Mouse (Mus musculus) heart, adult 11 months (tissue): ENCODE data around the gene Acer1.

Experiments used
- DNase-seq: peaks from one replicate; pipeline ENCODE4 v3.0.0; 2022

Acer1 gene

DNA sequence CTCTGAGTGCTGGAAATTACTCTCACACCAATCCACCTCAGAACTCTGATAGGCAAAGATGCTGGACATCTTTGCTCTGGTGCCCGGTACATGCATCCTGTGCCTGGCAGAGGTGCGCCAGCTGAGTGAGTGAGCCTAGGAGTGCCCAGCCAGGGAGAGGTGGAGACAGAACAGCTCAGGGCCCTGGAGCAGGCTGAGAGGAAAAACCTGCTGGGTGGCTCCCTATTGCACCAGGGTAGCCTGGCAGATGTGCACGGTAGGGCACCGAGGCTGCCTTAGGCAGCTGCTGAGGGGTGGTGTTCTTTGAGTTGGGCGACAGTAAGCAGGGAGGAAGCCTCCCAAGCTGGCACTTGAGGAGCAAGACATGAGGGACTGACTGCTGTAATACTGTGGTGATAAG is at the start of gene Acer1:
Gene Acer1, minus strand, starts transcription at position 114 of the 400 bp plus-strand sequence.
- DNase-seq, result peak; percentile 86

DNA sequence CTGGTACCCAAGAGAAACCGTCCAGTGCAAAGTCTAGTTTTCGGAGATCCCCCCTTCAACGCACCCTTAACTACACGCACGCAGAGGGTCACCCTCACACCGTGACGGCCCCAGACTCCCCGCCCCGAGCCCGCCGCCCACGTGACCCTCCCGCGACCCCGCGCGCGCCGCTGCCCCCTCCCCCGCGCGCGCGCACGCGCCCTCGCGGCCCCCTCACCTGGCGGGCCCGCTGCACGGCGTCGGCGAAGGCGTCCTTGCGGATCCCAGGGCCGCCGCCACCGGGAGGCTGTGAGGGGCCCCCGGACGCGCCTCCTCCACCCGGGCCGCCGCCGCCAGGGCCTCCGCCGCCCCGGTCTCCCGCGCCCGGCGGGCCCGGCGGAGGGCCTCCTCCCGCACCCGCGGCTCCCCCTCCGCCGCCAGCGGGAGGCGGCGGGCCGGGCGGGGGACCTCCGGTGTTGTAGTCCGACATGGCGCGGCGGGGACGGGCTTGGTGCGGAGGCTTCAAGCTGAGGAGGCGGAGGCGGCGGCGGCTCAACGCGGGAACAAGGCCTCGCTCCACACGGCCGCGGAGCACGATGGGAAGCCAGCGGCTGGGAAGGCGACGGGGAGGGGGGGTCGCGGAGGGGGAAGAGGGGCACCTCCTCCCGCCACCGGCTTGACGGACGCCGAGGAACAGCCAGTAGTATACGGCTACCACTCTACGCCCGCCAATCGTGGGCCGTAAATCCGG is 49.2 kb upstream of the Acer1 start, which contains the start of gene Khsrp:
Gene Khsrp, minus strand, starts transcription at position 592 of the 730 bp plus-strand sequence.
- peak; percentile 96 for DNase-seq

DNA sequence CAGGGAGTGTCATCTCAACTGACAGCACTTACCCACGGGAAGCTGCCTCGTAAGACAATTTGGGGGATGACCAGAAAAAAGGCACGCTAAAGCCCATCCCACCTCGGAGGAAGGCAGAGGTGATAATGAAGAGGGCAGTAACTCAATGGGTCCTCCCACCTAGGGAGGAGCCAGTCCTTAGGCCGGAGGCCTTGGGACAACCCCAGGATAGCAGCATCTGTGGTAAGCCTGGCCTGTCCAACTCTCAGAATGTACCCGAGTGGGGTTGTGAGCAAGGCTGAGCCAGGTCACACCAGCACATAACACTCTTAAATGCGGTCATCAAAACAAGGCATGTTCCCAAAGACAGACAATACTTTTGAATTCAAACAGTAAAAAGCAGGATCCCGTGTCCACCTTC is 47.8 kb upstream of the Acer1 start:
- DNase-seq, result peak; percentile 94

DNA sequence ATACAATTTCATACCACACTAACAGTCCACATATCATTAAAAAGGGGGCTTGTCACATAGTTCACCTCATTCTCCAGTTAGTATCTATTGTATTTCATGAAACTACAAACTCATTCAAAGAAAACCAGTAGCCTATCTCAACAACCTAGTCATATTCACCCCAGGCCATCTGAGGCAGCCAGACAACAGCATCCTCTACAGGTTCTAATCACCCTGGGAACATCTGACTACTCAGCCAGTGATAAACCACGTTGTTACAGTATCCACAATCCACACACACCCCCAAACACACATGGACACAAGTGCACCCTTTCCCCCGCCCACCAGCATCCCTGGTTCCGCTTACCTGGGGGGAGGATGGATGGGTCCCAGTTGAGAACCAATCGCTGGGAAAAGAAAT is 45.5 kb upstream of the Acer1 start:
- DNase-seq, result no peak

DNA sequence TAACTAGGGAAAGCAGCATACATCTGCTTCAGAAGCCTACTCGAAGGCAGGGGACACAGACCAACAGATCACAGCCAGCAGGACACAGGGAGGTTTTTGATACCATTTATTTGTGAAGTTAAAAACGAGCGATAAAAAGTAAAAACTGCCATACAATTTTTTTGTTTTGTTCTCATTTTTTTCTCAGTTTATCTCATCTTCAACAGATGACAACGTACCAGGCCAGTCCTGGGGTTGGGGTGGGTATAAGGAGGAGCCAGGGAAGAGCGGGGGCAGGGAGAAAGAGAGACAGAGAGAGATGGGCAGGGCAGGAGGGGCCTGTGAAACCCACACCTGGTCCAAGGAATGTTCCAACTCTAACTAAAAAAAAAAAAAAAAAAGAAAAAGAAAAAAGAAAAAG is 39.0 kb upstream of the Acer1 start:
- DNase-seq, result no peak

DNA sequence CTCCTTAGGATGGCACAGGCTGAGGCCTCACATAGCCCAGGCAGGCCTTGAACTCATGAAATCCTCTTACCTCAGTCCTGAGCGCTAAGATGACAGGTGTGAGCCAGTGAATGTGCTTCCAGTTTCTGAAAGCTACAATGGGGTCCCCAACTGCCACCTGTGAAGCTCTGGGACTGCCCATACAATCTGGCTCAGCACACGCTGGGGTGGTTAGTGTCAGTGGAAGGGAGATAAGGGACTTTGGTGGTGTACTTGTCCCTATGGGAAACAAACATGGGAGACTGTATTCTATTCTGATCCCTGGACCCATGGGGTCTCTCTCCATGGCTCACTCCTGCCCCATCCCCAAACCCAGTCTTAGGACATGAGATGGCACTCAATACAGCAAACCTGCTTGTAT is 37.8 kb upstream of the Acer1 start:
- DNase-seq, result no peak

DNA sequence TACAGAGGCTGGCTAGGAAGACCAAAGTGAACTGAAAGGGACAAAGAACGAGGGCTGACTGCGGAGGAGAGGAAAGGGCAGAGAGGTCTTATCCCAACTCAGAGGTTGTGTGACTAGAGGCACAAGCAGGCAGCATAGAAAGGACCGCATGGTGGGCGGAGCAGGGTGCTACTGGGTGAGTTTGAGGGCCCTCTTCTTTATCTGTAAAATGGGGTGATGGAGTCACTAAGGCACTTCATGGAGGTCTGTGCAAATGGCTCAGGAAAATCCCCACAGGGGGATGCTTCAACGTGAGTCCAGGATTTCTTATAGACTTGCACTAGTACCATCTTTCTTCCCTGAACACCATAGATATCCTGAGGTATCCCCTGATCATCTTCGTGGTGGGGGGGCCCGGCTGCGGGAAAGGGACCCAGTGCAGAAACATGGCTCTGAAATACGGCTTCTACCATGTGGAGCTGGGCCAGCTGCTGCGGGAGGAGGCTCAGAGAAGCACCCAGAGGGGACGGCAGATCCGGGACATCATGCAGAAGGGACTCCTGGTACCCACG is 30.4 kb upstream of the Acer1 start:
- peak; percentile 93 for DNase-seq

DNA sequence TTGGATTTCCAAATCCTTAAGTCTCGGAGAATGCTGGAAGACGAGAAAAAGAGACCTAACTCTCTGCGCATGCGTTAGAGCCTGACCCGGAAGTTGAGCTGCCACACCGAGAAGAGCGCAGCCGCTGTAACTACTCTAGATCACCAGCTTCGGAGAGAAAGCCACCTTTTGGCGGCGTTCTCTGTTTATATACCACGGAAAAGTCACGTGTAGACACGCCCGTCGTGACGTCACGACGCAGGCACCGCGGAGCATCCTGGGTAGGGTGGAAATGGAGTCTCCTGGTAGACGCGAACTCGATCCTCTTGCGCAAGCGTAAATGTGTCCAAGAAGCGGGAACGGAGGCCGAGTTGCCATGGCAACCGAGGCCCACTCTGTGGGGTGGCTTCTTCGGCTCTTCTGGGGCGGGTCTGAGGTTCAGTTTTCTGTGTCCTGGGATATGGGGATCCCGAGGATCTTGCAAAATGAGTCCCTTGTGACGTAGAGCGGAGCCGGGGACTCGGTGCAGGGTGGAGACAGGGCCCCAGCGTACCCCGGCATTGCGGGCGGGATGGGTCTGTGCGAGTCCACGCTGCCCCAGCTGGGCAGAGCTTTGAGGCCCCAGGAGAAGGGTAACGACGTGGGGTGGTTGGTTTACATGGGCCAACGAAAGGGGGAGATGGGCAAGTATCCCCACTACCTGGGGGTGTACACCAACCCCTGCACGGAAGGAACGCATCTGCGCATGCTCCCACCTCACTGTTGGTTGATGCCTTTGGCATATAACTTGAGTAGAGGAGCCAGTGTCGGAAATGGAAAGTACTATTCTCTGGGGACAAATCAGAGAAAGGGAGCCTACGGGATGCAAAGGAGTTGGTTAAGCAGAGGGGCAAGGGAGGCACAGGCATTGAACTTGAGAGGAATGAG is 29.6 kb upstream of the Acer1 start, which contains the start of the genes Gtf2f1 and Gm17949:
Gene Gtf2f1, minus strand, starts transcription at position 53 of the 906 bp plus-strand sequence.
Gene Gm17949, plus strand, starts transcription at position 234 of the 906 bp plus-strand sequence.
- peak; percentile 100 for DNase-seq

DNA sequence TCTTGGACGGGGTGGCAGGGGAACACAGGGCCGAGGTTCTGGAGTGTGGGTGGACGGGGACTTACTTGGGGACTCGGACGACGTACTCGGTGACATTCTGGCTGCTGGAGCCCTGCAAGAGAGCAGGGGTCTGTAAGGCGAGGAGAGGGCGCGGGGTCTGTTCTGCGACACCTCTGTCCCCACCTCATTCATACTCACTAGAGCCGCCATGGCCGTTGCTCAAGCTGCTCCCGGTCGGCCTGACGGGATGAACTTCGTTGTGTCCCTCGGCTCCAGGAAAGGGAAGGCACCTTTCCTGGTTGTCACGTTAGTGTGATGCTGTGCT is 28.9 kb upstream of the Acer1 start:
- no peak for DNase-seq

DNA sequence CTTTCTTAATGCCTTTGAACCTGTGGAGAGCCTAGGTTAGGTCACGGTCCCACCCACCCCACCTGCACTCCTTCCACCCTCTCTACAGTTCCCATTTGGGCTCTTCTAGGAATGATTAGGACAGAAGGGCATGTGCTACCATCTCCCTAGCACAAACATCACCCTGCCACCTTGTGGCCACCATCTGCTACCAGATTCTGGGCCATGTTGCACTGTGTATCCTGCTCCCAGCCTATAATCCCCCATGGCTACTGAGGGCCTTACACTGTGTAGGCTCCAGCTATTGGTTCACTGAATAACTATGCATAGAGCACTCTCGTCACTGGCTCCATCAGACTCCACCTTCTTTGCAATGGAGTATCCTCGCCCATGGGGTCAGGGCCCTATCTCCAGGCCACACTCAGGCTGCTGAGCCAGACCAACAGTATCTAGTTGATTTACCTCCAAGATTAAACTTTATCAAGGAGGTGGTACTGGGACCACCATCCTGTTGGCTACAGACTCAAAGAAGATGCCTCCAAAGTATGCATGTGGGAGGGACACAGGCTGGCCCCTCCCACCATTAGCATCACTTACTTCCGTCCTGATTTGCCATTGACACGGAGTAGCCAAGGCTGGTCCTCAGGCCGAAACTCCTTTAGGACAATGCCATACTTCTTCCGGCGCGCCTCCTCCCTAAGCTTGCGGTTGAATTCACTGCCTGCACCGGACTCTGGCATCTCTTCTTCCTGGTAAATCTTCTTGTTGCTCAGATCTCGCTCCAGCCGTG is 25.4 kb upstream of the Acer1 start:
- DNase-seq, result no peak

DNA sequence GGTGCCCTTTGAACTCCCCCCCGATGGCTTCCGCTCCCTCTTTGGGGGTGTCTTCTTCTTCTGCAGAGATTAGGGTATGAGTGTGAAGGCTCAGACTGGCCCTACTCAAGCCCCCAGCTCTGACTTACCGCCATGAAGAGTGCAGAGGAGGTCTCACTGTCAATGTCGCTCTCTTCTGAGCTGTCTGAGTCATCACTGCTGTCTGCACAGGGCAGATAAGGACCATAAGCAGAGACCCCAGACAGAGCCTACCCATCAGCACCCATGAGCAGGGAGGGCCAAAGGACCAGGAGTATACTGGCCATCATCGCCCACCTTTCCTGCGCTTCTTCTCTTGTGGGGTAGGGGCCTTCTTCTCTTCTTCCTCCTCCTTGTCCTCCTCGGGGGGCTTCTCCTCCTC is 22.1 kb upstream of the Acer1 start:
- DNase-seq, result no peak

DNA sequence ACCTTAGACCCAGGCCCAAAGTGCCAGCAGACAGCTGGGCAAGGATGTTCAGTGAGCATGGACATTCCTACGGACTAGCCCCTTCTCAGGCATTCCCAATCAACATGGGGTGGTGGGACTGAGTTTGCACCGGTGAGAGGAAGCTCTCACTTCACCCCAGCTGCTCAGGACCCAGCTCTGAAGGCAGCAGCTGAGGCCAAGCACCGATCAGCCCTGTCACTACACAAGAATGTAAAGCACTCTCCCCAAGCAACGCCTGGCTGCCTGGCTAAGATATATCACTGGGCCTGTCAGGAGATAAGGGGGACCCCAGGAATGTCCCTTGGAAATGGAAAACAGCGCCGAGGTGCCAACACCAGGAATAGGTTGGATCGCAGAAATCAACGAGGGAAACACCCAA is 19.3 kb upstream of the Acer1 start:
- DNase-seq, result no peak

DNA sequence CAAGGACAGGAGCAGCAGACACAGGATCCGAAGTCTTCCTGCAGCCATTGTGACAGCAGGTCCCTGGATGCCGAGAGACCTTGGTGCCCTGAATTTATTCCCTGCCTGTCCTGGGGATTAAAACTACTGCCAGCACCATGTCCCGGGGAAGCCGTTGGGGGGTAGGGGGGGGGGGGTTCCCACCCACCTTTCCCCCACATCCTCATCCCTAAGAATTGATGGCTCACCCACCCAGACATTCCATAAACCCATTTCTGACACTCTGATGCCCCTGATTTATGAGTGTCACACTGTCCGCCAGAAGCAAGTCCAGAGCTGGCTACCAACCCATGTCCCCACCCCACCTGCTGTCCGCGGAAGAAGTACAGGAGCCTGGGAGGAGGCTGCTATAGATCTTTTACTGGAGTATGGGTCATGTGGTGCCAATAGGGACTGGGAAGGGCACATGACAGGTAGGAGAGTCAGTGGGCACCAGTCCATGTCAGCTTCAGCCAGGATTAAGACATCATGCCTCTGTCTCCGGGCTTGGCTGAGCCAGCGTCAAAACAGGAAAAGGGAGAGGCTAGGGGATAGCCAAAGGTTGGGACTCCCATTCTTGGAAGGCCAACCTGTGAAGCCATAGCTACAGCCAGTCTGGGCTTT is 18.2 kb upstream of the Acer1 start, which contains the start of gene Pspn:
Gene Pspn, minus strand, starts transcription at position 51 of the 642 bp plus-strand sequence.
- DNase-seq, result peak; percentile 90

DNA sequence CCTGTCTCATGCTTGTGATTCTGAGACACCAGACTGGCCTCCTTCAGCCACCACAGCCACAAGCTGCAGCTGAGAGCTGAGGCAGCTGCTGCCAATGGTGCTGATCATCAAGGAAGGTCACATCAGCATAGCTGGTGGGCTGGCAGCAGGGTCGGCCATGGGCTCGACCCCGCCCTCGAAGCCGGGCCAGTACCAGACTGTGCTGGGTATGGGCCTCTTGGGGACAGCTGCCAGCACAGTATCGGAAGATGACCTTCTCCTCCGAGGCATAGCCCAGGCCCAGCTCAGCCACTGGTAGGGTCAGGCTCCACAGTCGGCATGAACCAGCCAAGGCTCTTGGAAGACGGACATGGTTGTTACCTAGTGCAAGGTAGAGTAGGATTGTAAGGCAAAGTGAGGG is 17.5 kb upstream of the Acer1 start:
- peak; percentile 87 for DNase-seq

DNA sequence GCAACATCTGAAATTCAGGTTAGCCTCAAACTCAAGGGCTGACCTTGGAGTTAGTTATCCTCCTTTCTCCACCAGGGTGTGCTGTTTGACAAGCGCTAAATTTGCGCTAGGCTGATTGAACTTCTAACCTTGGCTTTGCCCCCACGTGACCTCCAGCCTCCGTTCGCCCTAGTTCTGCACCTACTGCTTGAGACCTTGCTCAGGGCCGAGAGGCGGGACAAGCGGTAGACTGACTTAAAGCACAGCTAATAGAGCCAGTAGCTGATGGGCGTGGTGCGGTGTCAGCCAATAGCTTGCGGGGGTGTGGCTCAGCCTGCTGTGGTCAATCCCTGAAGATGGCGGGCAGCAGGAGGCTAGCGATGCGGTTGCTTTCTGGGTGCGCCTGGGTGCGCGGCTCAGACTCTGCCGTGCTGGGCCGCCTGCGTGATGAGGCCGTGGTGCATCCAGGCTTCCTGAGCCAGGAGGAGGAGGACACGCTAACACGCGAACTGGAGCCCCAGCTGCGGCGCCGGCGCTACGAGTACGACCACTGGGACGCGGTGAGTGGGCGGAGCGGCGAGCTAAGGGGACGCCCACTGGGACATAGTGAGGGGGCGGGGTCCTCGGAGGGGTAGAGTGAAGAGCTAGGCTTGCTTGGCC is 15.2 kb upstream of the Acer1 start, which contains the start of gene Alkbh7:
Gene Alkbh7, plus strand, starts transcription at position 311 of the 639 bp plus-strand sequence.
- peak; percentile 100 for DNase-seq

DNA sequence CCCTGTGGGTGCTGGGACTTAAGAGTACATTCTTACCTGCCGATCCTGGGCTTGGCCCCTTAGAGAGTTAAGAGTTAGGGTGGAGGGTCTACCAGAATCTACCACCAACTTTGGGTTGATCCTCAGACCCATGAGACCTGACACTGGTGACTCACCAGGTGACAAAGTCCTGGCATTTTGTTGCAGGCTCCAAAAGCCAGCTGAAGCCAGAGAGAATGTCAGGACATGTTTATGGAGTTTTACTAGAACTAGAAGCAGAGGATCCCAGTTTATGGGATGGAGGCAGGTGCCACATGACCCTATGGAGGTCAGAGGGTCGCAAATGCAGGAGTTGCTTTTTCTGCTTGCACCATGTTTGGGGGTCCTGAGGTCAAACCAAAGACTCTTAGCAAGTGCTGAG is 14.6 kb upstream of the Acer1 start:
- DNase-seq, result no peak

DNA sequence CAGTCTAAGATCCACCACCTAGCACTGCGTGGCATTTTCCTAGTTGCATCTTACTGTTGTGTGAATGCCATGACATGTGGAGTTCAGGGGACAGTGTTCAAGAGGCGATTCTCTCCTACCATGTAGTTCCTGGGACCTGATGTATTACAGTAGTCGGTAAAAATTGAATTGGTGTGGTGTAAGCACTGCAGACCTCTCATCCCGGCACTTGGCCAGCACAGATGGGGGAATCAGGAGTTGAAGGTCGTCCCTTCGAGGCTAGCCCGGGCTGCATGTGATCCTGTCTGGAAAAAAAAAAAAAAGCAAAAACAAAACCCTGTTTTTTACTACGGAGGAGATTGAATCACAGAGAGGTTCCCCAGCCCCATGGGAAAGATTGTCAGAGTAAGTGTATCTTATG is 13.1 kb upstream of the Acer1 start:
- DNase-seq, result no peak

DNA sequence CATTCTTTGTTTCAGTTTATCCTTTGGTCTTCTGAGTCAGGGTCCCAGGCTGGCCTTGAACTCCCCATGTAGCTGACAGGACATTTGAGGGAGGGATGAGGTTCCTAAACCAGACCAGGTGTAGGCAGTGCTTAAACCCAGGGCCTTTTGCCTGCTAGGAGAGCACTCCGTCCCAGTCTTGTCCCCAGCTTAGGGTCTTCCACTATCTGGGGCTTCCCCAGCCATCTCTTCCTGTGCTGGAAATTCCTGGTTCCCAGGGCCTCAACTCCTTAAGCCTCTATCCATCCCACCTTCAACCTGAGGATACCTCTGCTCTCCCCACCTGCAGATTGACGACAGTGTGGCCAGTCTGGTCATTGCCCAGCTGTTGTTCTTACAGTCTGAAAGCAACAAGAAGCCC is 9.0 kb upstream of the Acer1 start:
- peak; percentile 88 for DNase-seq

DNA sequence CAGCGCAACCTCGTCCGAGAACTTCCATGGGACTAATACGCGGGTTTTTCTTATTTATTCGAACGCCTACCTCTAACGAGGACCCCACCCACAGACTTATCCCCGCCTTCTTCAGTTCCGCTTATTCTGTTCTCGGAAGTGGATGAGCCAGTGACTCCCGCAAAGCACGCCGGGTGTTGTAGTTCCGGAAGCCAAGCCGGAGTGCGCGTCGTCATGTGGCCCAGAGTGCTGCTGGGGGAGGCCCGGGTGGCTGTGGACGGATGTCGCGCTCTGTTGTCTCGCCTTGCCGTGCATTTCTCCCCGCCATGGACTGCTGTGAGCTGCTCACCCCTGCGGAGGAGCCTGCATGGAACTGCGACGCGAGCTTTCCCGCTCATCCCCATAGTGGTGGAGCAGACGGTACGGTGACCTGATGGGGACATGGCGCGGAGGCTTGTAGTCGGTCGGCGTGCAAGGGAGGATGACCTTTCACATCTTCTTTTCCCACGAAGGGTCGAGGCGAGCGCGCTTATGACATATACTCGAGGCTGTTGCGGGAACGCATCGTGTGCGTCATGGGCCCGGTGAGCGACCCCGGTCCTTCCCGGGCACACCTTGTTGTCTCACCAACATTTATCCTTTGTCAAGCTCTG is 8.3 kb upstream of the Acer1 start, which contains the start of gene Clpp:
Gene Clpp, plus strand, starts transcription at position 191 of the 632 bp plus-strand sequence.
- peak; percentile 100 for DNase-seq

DNA sequence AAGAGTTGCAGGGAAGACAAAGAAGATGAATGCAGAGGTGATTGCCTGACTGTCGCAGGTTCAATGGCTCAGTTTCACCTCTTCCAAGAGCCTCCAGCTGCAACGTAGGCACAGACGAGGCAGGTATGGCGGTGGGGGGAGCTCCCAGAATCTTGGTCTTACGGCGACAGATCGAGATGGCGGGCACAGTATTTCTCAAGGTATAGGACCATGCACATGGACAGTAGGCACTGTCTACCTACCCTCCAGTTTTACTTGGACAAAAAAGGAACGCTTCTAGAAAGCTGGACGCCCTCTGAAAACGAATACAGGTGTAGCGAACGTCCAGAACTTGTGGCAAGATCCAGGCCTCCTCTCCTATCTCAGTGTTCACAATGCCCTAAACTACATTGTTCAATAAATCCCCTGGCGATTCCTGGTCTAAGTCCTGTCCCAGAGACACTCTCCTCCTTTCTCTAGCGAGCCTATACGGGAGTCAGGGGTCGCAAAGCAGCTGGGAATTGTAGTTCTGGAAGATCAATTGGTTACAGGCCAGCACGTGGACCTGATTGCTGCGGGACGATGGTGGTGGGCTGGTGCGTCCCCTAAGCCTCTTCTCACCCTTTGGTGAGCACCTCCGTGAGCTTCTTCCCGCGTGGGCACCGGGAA is 7.7 kb upstream of the Acer1 start:
- DNase-seq, result peak; percentile 91
